Mouse (Mus musculus): ENCODE results near the gene Lamc1.

DNA sequence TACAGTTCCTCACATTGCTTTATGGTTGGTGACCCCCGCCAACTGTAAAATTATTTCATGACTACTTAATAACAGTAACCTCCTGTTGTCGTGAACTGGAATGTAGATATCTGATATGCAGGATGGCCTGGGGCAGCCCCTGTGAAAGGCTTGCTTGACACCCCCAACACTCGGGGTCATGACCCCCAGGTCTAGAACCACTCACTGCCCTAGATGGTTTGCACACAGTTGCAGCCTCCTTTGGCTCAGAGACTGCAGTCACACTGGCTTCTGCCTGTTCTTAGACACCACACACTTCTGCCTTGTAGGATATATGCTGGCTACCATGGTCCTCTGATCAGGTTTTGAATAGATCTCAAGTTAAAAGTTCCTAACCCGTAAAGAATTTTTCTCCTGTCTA lies 41.5 kb upstream of the Lamc1 start:
- TF ChIP-seq CTCF (IDR thresholded peaks at IDR 0.05; ENCODE audit: low read depth, low read length) (no peak), POLR2A (IDR thresholded peaks at IDR 0.05; ENCODE audit: extremely low read depth, insufficient read depth, low read length) (no peak)
